Mouse (Mus musculus) adrenal gland, postnatal 0 days (tissue): ENCODE data around the gene Pla2g10. TPM values are rescaled to one million over a fixed set of nuclear protein-coding genes. Genes with fewer than 3 reads are reported as not detected.

Source experiments
- polyA plus RNA-seq: library from polyadenylated mRNA; unstranded; fragments of >200 nt; fragmentation: Nextera tagmentation; extraction: Ambion mirVana; gene quantifications from 2 replicates; pipeline ENCODE4 v1.2.1, GENCODE M21; 2015

Pla2g10 gene
- polyA plus RNA-seq = 0.19 and 0.93 TPM in 2 replicates

DNA sequence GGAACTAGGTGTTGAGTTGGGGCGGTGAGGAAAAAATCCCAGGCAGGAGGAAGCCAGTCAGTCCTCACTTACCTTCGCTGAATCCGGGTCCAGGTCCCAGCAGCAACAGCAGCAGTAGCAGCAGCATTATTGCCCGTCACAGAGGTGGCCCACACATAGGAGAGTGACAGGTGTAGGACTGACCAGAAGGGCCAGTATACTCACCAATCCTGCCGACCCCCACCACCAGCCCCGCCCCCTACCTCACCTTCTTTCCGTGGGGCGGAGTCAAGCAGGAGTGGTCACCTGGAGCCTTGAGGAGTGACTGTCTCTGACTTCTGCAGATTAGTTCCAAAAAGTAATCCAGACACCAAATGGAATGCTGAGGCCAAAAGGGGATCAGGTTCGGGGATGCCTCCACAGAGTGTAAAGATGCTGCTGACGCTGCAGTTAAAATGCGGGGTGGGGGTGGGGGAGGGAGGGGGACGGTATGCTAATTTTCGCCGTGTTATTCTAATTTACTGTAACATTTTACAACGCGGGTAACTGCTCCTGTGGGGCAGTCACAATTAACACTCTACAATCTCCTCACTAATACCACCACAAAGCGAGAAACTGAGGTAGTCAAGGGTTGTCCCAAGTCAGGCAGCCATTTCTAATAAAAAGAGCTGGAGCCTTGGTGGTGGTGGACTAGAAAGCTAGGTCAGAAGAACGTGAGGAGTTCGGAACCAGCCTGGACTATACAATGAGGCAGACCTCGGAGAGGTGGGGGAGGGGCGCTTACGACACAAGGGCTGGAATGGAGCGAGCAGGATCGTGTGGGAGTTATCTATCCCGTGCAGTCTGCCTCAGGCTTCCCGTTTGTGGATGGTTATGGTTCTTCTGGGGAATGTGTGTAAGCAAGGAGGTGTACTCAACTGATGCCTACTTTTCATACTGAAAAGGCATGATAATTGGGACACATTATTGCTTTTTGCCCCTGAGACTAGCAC lies at the start of gene Pla2g10:
TSS of gene Pla2g10 (minus strand) at position 699 of the 971 bp plus-strand sequence.

DNA sequence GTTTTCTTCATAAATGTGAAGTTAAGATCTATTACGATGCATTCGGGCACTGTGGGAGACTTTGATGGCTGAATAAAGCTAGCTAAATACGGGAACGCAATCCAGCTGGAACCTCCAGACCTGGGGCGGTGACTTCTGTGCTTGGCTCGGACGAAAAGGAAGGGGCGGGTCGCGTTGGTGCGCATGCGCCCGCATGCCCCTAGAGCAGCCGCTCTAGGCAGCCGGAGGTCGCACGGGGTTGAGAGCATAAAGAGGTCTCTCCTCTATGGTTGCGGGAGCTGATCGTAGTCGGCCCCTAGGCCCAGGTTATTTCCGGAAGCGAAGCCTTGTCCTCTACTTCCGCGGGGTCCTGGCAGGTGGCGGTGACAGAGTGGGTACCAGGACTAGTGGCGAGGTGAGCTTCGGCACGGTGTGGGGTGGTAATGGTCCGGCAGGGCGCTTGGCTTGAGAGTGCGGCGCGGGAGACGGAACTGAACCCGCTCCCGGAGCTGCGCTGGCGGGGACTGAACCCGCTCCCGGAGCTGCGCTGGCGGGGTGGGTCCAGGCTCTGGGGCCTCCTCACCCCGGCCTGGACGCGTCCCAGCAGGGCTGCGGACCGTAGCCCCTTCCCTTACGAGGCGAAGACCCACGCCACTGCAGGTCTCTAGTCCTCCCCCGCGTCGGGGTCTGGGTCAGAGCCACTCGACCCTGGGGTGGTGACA lies 58.9 kb downstream of the Pla2g10 start, which contains the start of the genes Bfar and 3110001I22Rik:
TSS of gene Bfar (plus strand) at position 174 of the 701 bp plus-strand sequence.
TSS of gene 3110001I22Rik (plus strand) at position 245 of the 701 bp plus-strand sequence.

DNA sequence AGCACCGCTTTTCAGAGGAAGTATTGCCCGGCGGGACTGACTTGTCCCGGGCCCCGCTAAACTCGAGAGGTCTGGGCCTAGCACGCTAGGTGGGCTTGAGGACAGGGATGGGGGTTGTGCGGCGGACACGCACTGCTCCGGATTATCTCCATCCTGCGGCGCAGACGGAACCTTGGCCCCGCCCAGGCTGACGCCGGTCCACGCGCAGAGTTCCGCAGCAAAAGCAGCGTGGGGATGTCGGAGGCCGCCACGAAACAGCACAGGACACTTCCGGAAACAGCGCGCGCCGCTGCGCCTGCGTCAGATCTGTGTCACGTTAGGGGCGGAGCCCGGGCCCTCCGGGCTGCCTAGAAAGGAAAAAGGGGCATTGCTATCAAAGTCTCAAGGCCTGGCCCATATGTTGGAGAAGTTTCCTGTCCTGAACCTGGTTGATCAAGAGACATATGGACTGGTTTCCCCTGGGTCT lies 62.9 kb downstream of the Pla2g10 start, which contains the start of gene Parn:
TSS of gene Parn (minus strand) at position 293 of the 466 bp plus-strand sequence.

Other genes with a start within 250 kb of the Pla2g10 start
- 29.8 and 40.5 TPM in 2 replicates for gene Parn, start 62.8 kb downstream of the Pla2g10 start, polyA plus RNA-seq
- 34.0 and 41.5 TPM in 2 replicates for gene Bfar, start 59.1 kb downstream of the Pla2g10 start, polyA plus RNA-seq
- 4.2 and 4.6 TPM in 2 replicates for gene 3110001I22Rik, start 59.1 kb downstream of the Pla2g10 start, polyA plus RNA-seq
- 29.2 and 48.2 TPM in 2 replicates for gene Rrn3, start 49.7 kb upstream of the Pla2g10 start, polyA plus RNA-seq
- gene Ntan1, start 87.9 kb upstream of the Pla2g10 start, polyA plus RNA-seq = 133 and 164 TPM in 2 replicates
- 40.8 and 60.1 TPM in 2 replicates for gene Pdxdc1, start 172.1 kb upstream of the Pla2g10 start, polyA plus RNA-seq
- gene Mpv17l, start 172.2 kb upstream of the Pla2g10 start, polyA plus RNA-seq = 6.6 and 11.9 TPM in 2 replicates